Mouse (Mus musculus) embryonic stem cell, embryonic (primary cell): ENCODE measurements around the gene Ptk6.

ENCODE experiments used
- CTCF ChIA-PET, 4 experiments: fragments of 300-600 bp in 2 of 4; fragments of 350-600 bp in 2 of 4; sonication (Branson Sonifier 250); formaldehyde crosslinking; loops; one replicate each; lab custom pipeline; 2022; ENCODE audit warnings: inconsistent platforms in 2 of 4; lab: Charles Lee
- POLR2A ChIA-PET, 4 experiments: fragments of 300-600 bp in 2 of 4; fragments of 350-600 bp in 2 of 4; sonication (Branson Sonifier 250); formaldehyde crosslinking; loops; one replicate each; lab custom pipeline; 2022; ENCODE audit warnings: antibody characterized with exemption in 4 of 4, inconsistent platforms in 1 of 4; lab: Charles Lee

Gene Ptk6

GRCm38 (mm10) chr2:181202422-181202821 is at the start of gene Ptk6:
Ptk6 (minus strand) TSS chr2:181202789.
- ChIA-PET CTCF (interaction anchor here in 1 of 4 experiments (0.6 kb wide), 1 partner anchor 40 kb away, joined by 3 read pairs; the partner anchor contains the start of gene Helz2), POLR2A (interaction anchor here in 2 of 4 experiments (0.6 to 1.4 kb wide), 4 partner anchors 10 to 74 kb away, joined by 3 to 4 read pairs (median 3); partner anchors contain the start of gene Ppdpf (in 1 of the 2))

- CTCF ChIA-PET = interaction anchor here in 1 of 4 experiments (0.6 kb wide), 1 partner anchor 62 kb away, joined by 3 read pairs; no protein-coding TSS in a partner anchor
Measured at GRCm38 (mm10) chr2:181251841-181252240, 49.3 kb upstream of the Ptk6 start.

GRCm38 (mm10) chr2:181249217-181249616 is 46.6 kb upstream of the Ptk6 start:
- ChIA-PET CTCF (interaction anchor here in 1 of 4 experiments (0.6 to 0.7 kb wide), 2 partner anchors 321 to 523 kb away, joined by 3 to 5 read pairs; no protein-coding TSS in a partner anchor), POLR2A (interaction anchor here in 1 of 4 experiments (0.6 to 1.0 kb wide), 2 partner anchors 30 to 42 kb away, joined by 3 to 4 read pairs; partner anchors contain the start of gene Fndc11)

More at GRCm38 (mm10) chr2:181251841-181252240, 49.3 kb upstream of the Ptk6 start:
- POLR2A ChIA-PET = interaction anchor here in 2 of 4 experiments (1.2 to 2.5 kb wide), 2 partner anchors 8 kb away, joined by 4 to 7 read pairs; no protein-coding TSS in a partner anchor

- CTCF ChIA-PET = interaction anchor here in 2 of 4 experiments (0.6 to 1.1 kb wide), 2 partner anchors 43 to 58 kb away, joined by 3 read pairs; partner anchors contain the start of gene Ppdpf (in 1 of the 2)
Measured at GRCm38 (mm10) chr2:181245031-181245430, 42.4 kb upstream of the Ptk6 start.

GRCm38 (mm10) chr2:181243706-181244394 is 41.3 kb upstream of the Ptk6 start:
- ChIA-PET POLR2A (interaction anchor here (0.6 to 2.7 kb wide), 47 partner anchors 8 to 512 kb away, joined by 3 to 25 read pairs (median 5); partner anchors contain the start of genes Fndc11 (in 3 of the 4), Ppdpf (in 3 of the 4), Srms (in 3 of the 4) and Arfrp1 (in 1 of the 4)), CTCF (interaction anchor here (0.6 to 1.7 kb wide), 8 partner anchors 45 to 90 kb away, joined by 3 to 16 read pairs (median 4); partner anchors contain the start of gene Ppdpf (in 2 of the 4))

More at GRCm38 (mm10) chr2:181245031-181245430, 42.4 kb upstream of the Ptk6 start:
- POLR2A ChIA-PET = interaction anchor here in 3 of 4 experiments (0.6 to 2.3 kb wide), 13 partner anchors 12 to 657 kb away, joined by 3 to 11 read pairs (median 3); partner anchors contain the start of genes Ppdpf (in 2 of the 3), Fndc11 (in 1 of the 3), Srms (in 1 of the 3) and Stmn3 (in 1 of the 3)

GRCm38 (mm10) chr2:181242314-181242665 is 39.7 kb upstream of the Ptk6 start:
- CTCF ChIA-PET = interaction anchor here in 2 of 4 experiments (0.7 to 1.0 kb wide), 4 partner anchors 12 to 1800 kb away, joined by 3 to 10 read pairs (median 4); partner anchors contain the start of gene Ptk6 (in 1 of the 2)
- POLR2A ChIA-PET = interaction anchor here in 3 of 4 experiments (0.5 to 2.7 kb wide), 6 partner anchors 9 to 1168 kb away, joined by 3 to 9 read pairs (median 4); partner anchors contain the start of gene Ppdpf (in 1 of the 3)

GRCm38 (mm10) chr2:181241602-181242313 is 39.2 kb upstream of the Ptk6 start, which contains the start of gene Helz2:
Helz2 (minus strand) TSS chr2:181242027.
- POLR2A ChIA-PET = interaction anchor here in 3 of 4 experiments (0.5 to 2.7 kb wide), 7 partner anchors 8 to 1167 kb away, joined by 3 to 9 read pairs (median 4); partner anchors contain the start of gene Ppdpf (in 1 of the 3)
- CTCF ChIA-PET = interaction anchor here in 3 of 4 experiments (0.6 to 1.0 kb wide), 6 partner anchors 12 to 326 kb away, joined by 3 to 10 read pairs (median 4); partner anchors contain the start of genes Ppdpf (in 1 of the 3) and Ptk6 (in 1 of the 3)

- POLR2A ChIA-PET = interaction anchor here in 2 of 4 experiments (0.6 to 1.3 kb wide), 4 partner anchors 8 to 138 kb away, joined by 3 to 8 read pairs (median 3); no protein-coding TSS in a partner anchor
- CTCF ChIA-PET = interaction anchor here in 1 of 4 experiments (0.9 kb wide), 1 partner anchor 54 kb away, joined by 3 read pairs; the partner anchor contains the start of gene Ppdpf
Measured at GRCm38 (mm10) chr2:181240806-181241440, 38.3 kb upstream of the Ptk6 start.

- CTCF ChIA-PET = no interaction called here
- POLR2A ChIA-PET = no interaction called here
Measured at GRCm38 (mm10) chr2:181239261-181239660, 36.7 kb upstream of the Ptk6 start.

GRCm38 (mm10) chr2:181238861-181239260 is 36.3 kb upstream of the Ptk6 start:
- POLR2A ChIA-PET = interaction anchor here in 2 of 4 experiments (0.6 to 2.0 kb wide), 2 partner anchors 46 to 52 kb away, joined by 3 to 6 read pairs; partner anchors contain the start of gene Ppdpf (in 1 of the 2)
- CTCF ChIA-PET = interaction anchor here in 1 of 4 experiments (2.7 kb wide), 1 partner anchor 52 kb away, joined by 7 read pairs; the partner anchor contains the start of gene Ppdpf

GRCm38 (mm10) chr2:181238091-181238610 is 35.6 kb upstream of the Ptk6 start:
- ChIA-PET CTCF (interaction anchor here in 2 of 4 experiments (0.6 to 2.7 kb wide), 2 partner anchors 51 to 216 kb away, joined by 3 to 7 read pairs; partner anchors contain the start of gene Ppdpf (in 1 of the 2)), POLR2A (interaction anchor here in 1 of 4 experiments (2.0 kb wide), 1 partner anchor 51 kb away, joined by 6 read pairs; the partner anchor contains the start of gene Ppdpf)

- ChIA-PET CTCF (interaction anchor here in 2 of 4 experiments (0.6 to 2.7 kb wide), 3 partner anchors 51 to 269 kb away, joined by 3 to 7 read pairs (median 6); partner anchors contain the start of gene Ppdpf (in 2 of the 2)), POLR2A (interaction anchor here in 1 of 4 experiments (2.0 to 9.4 kb wide), 2 partner anchors 18 to 50 kb away, joined by 6 to 42 read pairs; partner anchors contain the start of genes Fndc11 and Ppdpf)
Measured at GRCm38 (mm10) chr2:181237251-181238014, 34.8 kb upstream of the Ptk6 start.

GRCm38 (mm10) chr2:181235681-181236566 is 33.3 kb upstream of the Ptk6 start:
- ChIA-PET CTCF (interaction anchor here in 3 of 4 experiments (0.6 to 2.7 kb wide), 6 partner anchors 15 to 50 kb away, joined by 3 to 7 read pairs (median 4); partner anchors contain the start of genes Fndc11 (in 1 of the 3) and Ppdpf (in 1 of the 3)), POLR2A (interaction anchor here in 3 of 4 experiments (0.7 to 9.4 kb wide), 9 partner anchors 8 to 84 kb away, joined by 3 to 42 read pairs (median 4); partner anchors contain the start of genes Fndc11 (in 3 of the 3), Ppdpf (in 2 of the 3) and Rtel1 (in 1 of the 3))

GRCm38 (mm10) chr2:181234680-181235079 is 32.1 kb upstream of the Ptk6 start:
- POLR2A ChIA-PET = interaction anchor here in 3 of 4 experiments (0.6 to 9.4 kb wide), 15 partner anchors 9 to 479 kb away, joined by 3 to 42 read pairs (median 4); partner anchors contain the start of genes Fndc11 (in 3 of the 3), Ppdpf (in 2 of the 3), Kcnq2 (in 1 of the 3) and Rtel1 (in 1 of the 3)
- CTCF ChIA-PET = interaction anchor here in 2 of 4 experiments (0.9 to 1.3 kb wide), 3 partner anchors 15 to 48 kb away, joined by 4 to 5 read pairs (median 5); partner anchors contain the start of genes Fndc11 (in 1 of the 2) and Ppdpf (in 1 of the 2)
